Mouse (Mus musculus) cerebellum, adult 2 months (tissue): ENCODE measurements around the gene Sdr9c7.

ENCODE experiments used
- CTCF ChIP-seq: fragments of 200-500 bp; IDR thresholded peaks from 2 replicates; pipeline ENCODE4 v1.5.1; 2011; ENCODE audit warnings: low read depth, mild to moderate bottlenecking, control low read depth, low read length, moderate library complexity, borderline replicate concordance; ENCODE audit not compliant: insufficient read depth
- POLR2A ChIP-seq: fragments of 200-500 bp; IDR thresholded peaks from 2 replicates; pipeline ENCODE4 v1.6.1; 2011; ENCODE audit warnings: low read length, control low read depth, borderline replicate concordance; ENCODE audit not compliant: insufficient read depth

GRCm38 (mm10) chr10:127879155-127879688, 19.1 kb upstream of the Sdr9c7 start:
- TF ChIP-seq POLR2A, result no peak
- no peak for TF ChIP-seq CTCF
